Mouse (Mus musculus) gastrocnemius, adult 18-20 months (tissue): ENCODE results near the gene Dnpep. TPM values are rescaled to one million over a fixed set of nuclear protein-coding genes. Genes with fewer than 3 reads are reported as not detected.
A peak's percentile ranks its signal among the peaks of the same experiment; 100 is the strongest.

ENCODE experiments used
- DNase-seq: peaks from one replicate; pipeline ENCODE4 v3.0.0; 2021; ENCODE audit warnings: low spot score
- long read RNA-seq, 2 experiments: library from polyadenylated mRNA; stranded (forward); transcript quantifications; one replicate each; pipeline ENCODE4 v2.0.0; 2021
- total RNA-seq, 2 experiments: library from RNA; stranded (reverse); gene quantifications; 2 replicates each; pipeline ENCODE4 v1.2.3; 2021

Gene Dnpep
- 10 to 100 TPM; 42.4 to 47.6 TPM for total RNA-seq
- long read RNA-seq, experiment 1, transcript Dnpep-201 (15 exons, 2,488 nt), result major isoform, 58 of 71 reads
- long read RNA-seq, experiment 1, partial matches to known transcripts, result 0 of 71 reads
- long read RNA-seq, experiment 1, other reads (novel, unspliced or antisense), result 7 of 71 reads
- long read RNA-seq, experiment 2, transcript Dnpep-201 (15 exons, 2,488 nt), result major isoform, 55 of 71 reads
- long read RNA-seq, experiment 2, transcript Dnpep-209 (14 exons, 1,862 nt), result minor isoform, 5 of 71 reads
- long read RNA-seq, experiment 2, transcript Dnpep-202 (15 exons, 1,571 nt), result minor isoform, 5 of 71 reads
- long read RNA-seq, experiment 2, partial matches to known transcripts, result 4 of 71 reads
- long read RNA-seq, experiment 2, other reads (novel, unspliced or antisense), result 2 of 71 reads

GRCm38 (mm10) chr1:75317241-75318201 lies at the start of gene Dnpep:
Gene Dnpep, minus strand, starts transcription at chr1:75317990.
- DNase-seq, result peak; percentile 100

- DNase-seq, result no peak
These were observed 47.8 kb upstream of the Dnpep start for GRCm38 (mm10) chr1:75365510-75366137.

- DNase-seq, result no peak
These were observed 46.1 kb upstream of the Dnpep start for GRCm38 (mm10) chr1:75363868-75364267.

- peak; percentile 77 for DNase-seq
These were observed 44.0 kb upstream of the Dnpep start for GRCm38 (mm10) chr1:75361750-75362149.

GRCm38 (mm10) chr1:75361123-75361522 lies 43.3 kb upstream of the Dnpep start:
- DNase-seq, result no peak

- DNase-seq, result peak; percentile 95
These were observed 42.6 kb upstream of the Dnpep start, which contains the start of gene Des for GRCm38 (mm10) chr1:75360112-75361031. Gene Des, plus strand, starts transcription at chr1:75360329.

GRCm38 (mm10) chr1:75359346-75359745 lies 41.6 kb upstream of the Dnpep start:
- peak; percentile 74 for DNase-seq

- no peak for DNase-seq
These were observed 40.2 kb upstream of the Dnpep start for GRCm38 (mm10) chr1:75358009-75358408.

GRCm38 (mm10) chr1:75357261-75357660 lies 39.5 kb upstream of the Dnpep start:
- peak; percentile 69 for DNase-seq

- no peak for DNase-seq
These were observed 31.5 kb upstream of the Dnpep start for GRCm38 (mm10) chr1:75349275-75349674.

GRCm38 (mm10) chr1:75347279-75347678 lies 29.5 kb upstream of the Dnpep start:
- DNase-seq, result peak; percentile 65

- DNase-seq, result peak; percentile 81
These were observed 27.5 kb upstream of the Dnpep start for GRCm38 (mm10) chr1:75345036-75345935.

- DNase-seq, result peak; percentile 84
These were observed 26.7 kb upstream of the Dnpep start for GRCm38 (mm10) chr1:75344291-75345035.

GRCm38 (mm10) chr1:75342874-75343416 lies 25.2 kb upstream of the Dnpep start:
- DNase-seq, result peak; percentile 86

- no peak for DNase-seq
These were observed 22.7 kb upstream of the Dnpep start for GRCm38 (mm10) chr1:75340519-75340918.

GRCm38 (mm10) chr1:75339337-75339736 lies 21.5 kb upstream of the Dnpep start:
- DNase-seq, result no peak

- no peak for DNase-seq
These were observed 20.4 kb upstream of the Dnpep start for GRCm38 (mm10) chr1:75338091-75338694.

GRCm38 (mm10) chr1:75337097-75337496 lies 19.3 kb upstream of the Dnpep start:
- no peak for DNase-seq
